ENCODE assay signal across 21 mouse cellular contexts in the genomic region with DNA sequence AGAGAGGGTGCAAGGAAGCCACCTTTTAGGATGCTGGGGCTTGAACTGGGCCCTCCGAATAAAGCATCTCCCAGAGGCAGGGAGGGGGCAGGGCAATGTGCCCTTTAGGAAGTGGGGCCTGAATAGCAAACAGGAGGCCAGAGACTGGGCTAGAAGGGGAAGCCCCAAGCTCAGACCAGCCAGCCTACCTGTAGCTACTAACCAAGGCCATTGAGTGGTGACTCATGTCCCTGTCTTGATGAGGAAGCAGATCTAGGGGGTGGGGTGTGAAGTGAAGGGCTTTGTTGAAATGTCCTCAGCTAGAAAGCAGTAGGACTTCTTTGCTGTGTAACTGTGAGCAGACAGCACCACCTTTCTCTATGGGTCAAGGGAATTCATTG. TPM values are rescaled to one million over a fixed set of nuclear protein-coding genes. Genes with fewer than 3 reads are reported as not detected.
DNase-seq lines count a peak whose midpoint lies in the region; ATAC-seq and TF ChIP-seq lines count a peak whose summit lies in the region.
"Had no signal": no experiment of that assay in that cellular context is flagged by ENCODE, and none has a peak within 500 bp of the region (broad histone marks: within the 10 kb centered on the region; RNA-seq: fewer than 3 reads in every experiment).

No protein-coding gene starts in this region.

- no peak overlapping the region for H3K4me3 ChIP-seq in lung, postnatal 0 days (ENCODE audit: low read depth, low read length)
- H3K4me3 ChIP-seq in MEL (ENCODE audit: control insufficient read depth in 1 of 2, insufficient read depth in 1 of 2, low read depth in 2 of 2, low read length in 2 of 2): no peak overlapping the region
- H3K4me3 ChIP-seq in stomach, embryonic 15.5 days (replicated peaks): no peak overlapping the region
- no peak overlapping the region for H3K4me3 ChIP-seq in midbrain, embryonic 13.5 days (replicated peaks)
- H3K4me3 ChIP-seq: embryonic facial prominence, embryonic 12.5 days; gastrocnemius, adult 2 months; heart, embryonic 12.5 days; liver, embryonic 12.5 days had no signal

- TF ChIP-seq POLR2A in MEL (IDR thresholded peaks at IDR 0.05; ENCODE audit: control insufficient read depth in 1 of 2, insufficient read depth in 1 of 2, low read depth in 1 of 2, low read length in 2 of 2, poor library complexity in 1 of 2): no peak

- no peak overlapping the region for H3K4me2 ChIP-seq in lung, postnatal 0 days (replicated peaks; ENCODE audit: low read depth, low read length)
- H3K4me2 ChIP-seq in stomach, embryonic 15.5 days: no peak overlapping the region
- no peak overlapping the region for H3K4me2 ChIP-seq in midbrain, embryonic 13.5 days (replicated peaks)
- H3K4me2 ChIP-seq: embryonic facial prominence, embryonic 12.5 days; heart, embryonic 12.5 days; liver, embryonic 12.5 days; midbrain, embryonic 11.5 days had no signal

- H3K27me3 ChIP-seq in lung, postnatal 0 days (replicated peaks; ENCODE audit: insufficient read depth, low read length): no peaks in the 10 kb centered on the region
- H3K27me3 ChIP-seq in MEL (ENCODE audit: control insufficient read depth in 1 of 2, insufficient read depth in 2 of 2, low read length in 2 of 2): no peaks in the 10 kb centered on the region
- no peaks in the 10 kb centered on the region for H3K27me3 ChIP-seq in stomach, embryonic 15.5 days (replicated peaks)
- no peaks in the 10 kb centered on the region for H3K27me3 ChIP-seq in midbrain, embryonic 13.5 days
- H3K27me3 ChIP-seq: embryonic facial prominence, embryonic 12.5 days; heart, embryonic 12.5 days; liver, embryonic 12.5 days; Patski had no signal

- no peak for TF ChIP-seq CTCF in lung, postnatal 0 days (IDR thresholded peaks at IDR 0.05)
- TF ChIP-seq CTCF in MEL (IDR thresholded peaks at IDR 0.05 in 2 of 3, conservative IDR thresholded peaks at IDR 0.05 in 1 of 3; ENCODE audit: control insufficient read depth in 1 of 3, insufficient read depth in 1 of 3, low read depth in 2 of 3, low read length in 3 of 3, poor library complexity in 1 of 3, severe bottlenecking in 1 of 3): no peak

- DNase-seq in adrenal gland, adult 8-10 months: peak; percentile 24
- DNase-seq in adrenal gland, adult 18-20 months (ENCODE audit: low spot score in 2 of 2): no peak
- DNase-seq in lung, postnatal 0 days (ENCODE audit: low spot score): peak; percentile 56
- DNase-seq in lung, postnatal 4 days: no peak
- DNase-seq in MEL (ENCODE audit: low read depth, low spot score): peak; percentile 15
- DNase-seq: cerebellum, adult 9-10 months; forebrain, postnatal 0 days; gastrocnemius, adult 2 months; heart, postnatal 36 days; left cerebral cortex, postnatal 4 days; right cerebral cortex, postnatal 4 days; thymus, postnatal 14 days had no signal

- no peaks in the 10 kb centered on the region for H3K79me2 ChIP-seq in MEL (ENCODE audit: control insufficient read depth, insufficient read depth, low read length, poor library complexity)

- H3K9me3 ChIP-seq in lung, postnatal 0 days (ENCODE audit: low read length): no peaks in the 10 kb centered on the region
- no peaks in the 10 kb centered on the region for H3K9me3 ChIP-seq in MEL (replicated peaks; ENCODE audit: insufficient read depth, low read length)
- no peaks in the 10 kb centered on the region for H3K9me3 ChIP-seq in stomach, embryonic 15.5 days
- no peaks in the 10 kb centered on the region for H3K9me3 ChIP-seq in midbrain, embryonic 13.5 days
- H3K9me3 ChIP-seq: embryonic facial prominence, embryonic 12.5 days; heart, embryonic 12.5 days; liver, embryonic 12.5 days had no signal

- H3K36me3 ChIP-seq in lung, postnatal 0 days (ENCODE audit: insufficient read depth, low read length): no peaks in the 10 kb centered on the region
- H3K36me3 ChIP-seq in MEL (ENCODE audit: control insufficient read depth in 1 of 2, insufficient read depth in 2 of 2, low read length in 2 of 2): no peaks in the 10 kb centered on the region
- no peaks in the 10 kb centered on the region for H3K36me3 ChIP-seq in stomach, embryonic 15.5 days
- H3K36me3 ChIP-seq in midbrain, embryonic 13.5 days: no peaks in the 10 kb centered on the region
- H3K36me3 ChIP-seq: embryonic facial prominence, embryonic 12.5 days; heart, embryonic 12.5 days; liver, embryonic 12.5 days had no signal

- 48% methylated on average over 1 of the region's 1 CpGs for WGBS in lung, postnatal 0 days
- 55% methylated on average over 1 of the region's 1 CpGs for WGBS in stomach, embryonic 15.5 days
- 50% methylated on average over 1 of the region's 1 CpGs for WGBS in midbrain, embryonic 13.5 days

- peak; percentile 56 for ATAC-seq in lung, postnatal 0 days
- peak; percentile 38; the same call in 1 of the 2 replicates for ATAC-seq in stomach, embryonic 15.5 days (ENCODE audit: insufficient read depth, low FRiP score, low read depth)
- ATAC-seq in midbrain, embryonic 13.5 days: no peak
- ATAC-seq: activated CD4-positive, CD25-positive, alpha-beta regulatory T cell, adult 4 months; forebrain, postnatal 0 days; liver, embryonic 12.5 days; Patski had no signal

- H3K4me1 ChIP-seq in lung, postnatal 0 days (ENCODE audit: insufficient read depth, low read depth, low read length): no peaks in the 10 kb centered on the region
- H3K4me1 ChIP-seq in MEL (ENCODE audit: control insufficient read depth in 1 of 2, insufficient read depth in 2 of 2, low read length in 2 of 2): no peaks in the 10 kb centered on the region
- 0 out of 2 replicates have a peak, but pooled peaks cover 3% of the 10 kb centered on the region for H3K4me1 ChIP-seq in stomach, embryonic 15.5 days
- H3K4me1 ChIP-seq in midbrain, embryonic 13.5 days (replicated peaks): peaks cover 30% of the 10 kb centered on the region
- H3K4me1 ChIP-seq: liver, embryonic 12.5 days had no signal

- TF ChIP-seq RAD21 in MEL (IDR thresholded peaks at IDR 0.05; ENCODE audit: low read depth, low read length): no peak

- no peak overlapping the region for H3K9ac ChIP-seq in lung, postnatal 0 days (replicated peaks; ENCODE audit: low read depth)
- no peak overlapping the region for H3K9ac ChIP-seq in MEL (ENCODE audit: control insufficient read depth, low read depth, low read length, poor library complexity, severe bottlenecking)
- no peak overlapping the region for H3K9ac ChIP-seq in stomach, embryonic 15.5 days
- no peak overlapping the region for H3K9ac ChIP-seq in midbrain, embryonic 13.5 days (replicated peaks)
- H3K9ac ChIP-seq: embryonic facial prominence, embryonic 12.5 days; forebrain, postnatal 0 days; heart, embryonic 12.5 days; liver, embryonic 12.5 days had no signal

- TF ChIP-seq EP300 in lung, postnatal 0 days (IDR thresholded peaks at IDR 0.05): no peak
- TF ChIP-seq EP300 in MEL (IDR thresholded peaks at IDR 0.05; ENCODE audit: low read depth in 1 of 2, low read length in 2 of 2): no peak

- H3K27ac ChIP-seq in lung, postnatal 0 days (ENCODE audit: low read length): no peak overlapping the region
- no peak overlapping the region for H3K27ac ChIP-seq in MEL (ENCODE audit: control insufficient read depth, low read depth, low read length)
- no peak overlapping the region for H3K27ac ChIP-seq in stomach, embryonic 15.5 days
- no peak overlapping the region for H3K27ac ChIP-seq in midbrain, embryonic 13.5 days
- H3K27ac ChIP-seq: embryonic facial prominence, embryonic 12.5 days; gastrocnemius, adult 2 months; kidney, postnatal 0 days; liver, embryonic 12.5 days had no signal

TF ChIP-seq in MEL, 35 proteins besides CTCF, POLR2A, EP300 and RAD21:
- TF ChIP-seq SMC3 (IDR thresholded peaks at IDR 0.05; ENCODE audit: low read depth, low read length) (no peak), TAL1 (IDR thresholded peaks at IDR 0.05; ENCODE audit: low read length) (no peak), ZC3H11A (IDR thresholded peaks at IDR 0.05; ENCODE audit: low read depth, low read length) (no peak), ETS1 (IDR thresholded peaks at IDR 0.05; ENCODE audit: low read depth, low read length) (no peak), KAT2A (conservative IDR thresholded peaks at IDR 0.05; ENCODE audit: low read depth, low read length) (no peak), USF2 (IDR thresholded peaks at IDR 0.05; ENCODE audit: borderline replicate concordance in 1 of 2, insufficient read depth in 1 of 2, low read depth in 1 of 2, low read length in 2 of 2) (no peak), MEF2A (IDR thresholded peaks at IDR 0.05; ENCODE audit: extremely low read depth, insufficient replicate concordance, low read depth, low read length, poor library complexity, severe bottlenecking) (no peak), NELFE (IDR thresholded peaks at IDR 0.05; ENCODE audit: low read depth, low read length) (no peak), UBTF (IDR thresholded peaks at IDR 0.05; ENCODE audit: borderline replicate concordance, insufficient read depth, low read depth, low read length) (no peak), TBP (IDR thresholded peaks at IDR 0.05; ENCODE audit: low read depth, low read length) (no peak), HCFC1 (IDR thresholded peaks at IDR 0.05; ENCODE audit: low read depth, low read length) (no peak), ZMIZ1 (IDR thresholded peaks at IDR 0.05; ENCODE audit: low read depth, low read length) (no peak)

RNA-seq across cellular contexts. Expression of gene Rab11a, which starts 49.6 kb away (rescaled TPM):
- total RNA-seq in adrenal gland, adult 8-10 months (2022): 100 to 1,000 TPM; 231 to 285 (median 262) TPM
- total RNA-seq in adrenal gland, adult 18-20 months (2021): 100 to 1,000 TPM; 218 to 290 TPM
- 608 and 674 TPM in 2 replicates for polyA plus RNA-seq in lung, postnatal 0 days (2015; fragmentation: Nextera tagmentation; extraction: Ambion mirVana)
- total RNA-seq in MEL (2012; rRNA removed): 93.7 and 114 TPM in 2 replicates
- 100 to 1,000 TPM in 1 of 2 experiments, not detected in 1; 212 TPM for polyA plus RNA-seq in MEL (2012; ENCODE audit: insufficient read depth in 1 of 2, insufficient read length in 2 of 2, low read depth in 1 of 2, low replicate concordance in 2 of 2, missing spikeins in 1 of 2)
- 414 and 441 TPM in 2 replicates for polyA plus RNA-seq in stomach, embryonic 15.5 days (2015; fragmentation: Nextera tagmentation; extraction: Ambion mirVana)
- 378 and 397 TPM in 2 replicates for polyA plus RNA-seq in midbrain, embryonic 13.5 days (2015; fragmentation: Nextera tagmentation; extraction: Ambion mirVana)

Comparison
In these comparisons a context has a peak if more than half of its experiments do, and no peak if none do; other contexts are left out.
1. DNase-seq: peak in adrenal gland, adult 8-10 months (single experiment), lung, postnatal 0 days (single experiment) and MEL (single experiment); none in adrenal gland, adult 18-20 months (0 of 2) and lung, postnatal 4 days (0 of 2).